Mouse (Mus musculus): ENCODE results near the gene Xaf1. TPM values are rescaled to one million over a fixed set of nuclear protein-coding genes. Genes with fewer than 3 reads are reported as not detected.

The Xaf1 gene
- polyA plus RNA-seq, 1 experiment: 28.3 TPM

- Histone ChIP-seq H3K27ac (ENCODE audit: insufficient read depth, low read depth, low read length) (no peak overlapping the region), H3K4me3 (ENCODE audit: low read depth, low read length) (peak overlapping the region; percentile 27), H3K27me3 (ENCODE audit: control insufficient read depth, insufficient read depth, low read length) (no peaks in the 10 kb centered on the region; the same call in 1 of the 2 replicates), H3K36me3 (ENCODE audit: control insufficient read depth, insufficient read depth, low read length) (no peaks in the 10 kb centered on the region), H3K4me1 (ENCODE audit: control insufficient read depth, insufficient read depth, insufficient read length, low read length) (no peaks in the 10 kb centered on the region)
- WGBS: 9% methylated on average over 42 of the region's 42 CpGs
- TF ChIP-seq POLR2A (IDR thresholded peaks at IDR 0.05; ENCODE audit: low read depth, low read length) (no peak), CTCF (IDR thresholded peaks at IDR 0.05; ENCODE audit: extremely low read depth, insufficient read length, insufficient replicate concordance, low read depth, low read length) (no peak)
These were observed 60.2 kb downstream of the Xaf1 start for GRCm38 (mm10) chr11:72361385-72362346.

- 33% methylated on average over 10 of the region's 10 CpGs for WGBS
- Histone ChIP-seq H3K4me1 (ENCODE audit: control insufficient read depth, insufficient read depth, insufficient read length, low read length) (no peaks in the 10 kb centered on the region), H3K36me3 (ENCODE audit: control insufficient read depth, insufficient read depth, low read length) (no peaks in the 10 kb centered on the region), H3K4me3 (ENCODE audit: low read depth, low read length) (peak within 1 kb of the TSS; percentile 27), H3K27me3 (ENCODE audit: control insufficient read depth, insufficient read depth, low read length) (no peaks in the 10 kb centered on the region; the same call in 1 of the 2 replicates), H3K27ac (ENCODE audit: insufficient read depth, low read depth, low read length) (no peak within 1 kb of the TSS)
- TF ChIP-seq POLR2A (IDR thresholded peaks at IDR 0.05; ENCODE audit: low read depth, low read length) (no peak), CTCF (IDR thresholded peaks at IDR 0.05; ENCODE audit: extremely low read depth, insufficient read length, insufficient replicate concordance, low read depth, low read length) (no peak)
These were observed 60.9 kb downstream of the Xaf1 start, which contains the start of gene Tekt1 for GRCm38 (mm10) chr11:72362347-72362741. Tekt1 (minus strand) TSS chr11:72362442.

Other genes with a start within 250 kb of the Xaf1 start
- gene Pitpnm3, start 165.9 kb upstream of the Xaf1 start, polyA plus RNA-seq (2012; rRNA removed): 2.5 and 3.0 TPM in 2 replicates
- 0.19 TPM in 1 of 2 replicates, not detected in the other for gene Gm43951, start 94.8 kb upstream of the Xaf1 start, polyA plus RNA-seq (2012; rRNA removed)
- gene 4933427D14Rik, start 94.2 kb upstream of the Xaf1 start, polyA plus RNA-seq (2012; rRNA removed): 1.3 and 2.5 TPM in 2 replicates
- gene Txndc17, start 94.1 kb upstream of the Xaf1 start, polyA plus RNA-seq (2012; rRNA removed): 40.3 and 86.5 TPM in 2 replicates
- 2.4 and 3.7 TPM in 2 replicates for gene Med31, start 86.0 kb upstream of the Xaf1 start, polyA plus RNA-seq (2012; rRNA removed)
- gene Slc13a5, start 34.4 kb upstream of the Xaf1 start, polyA plus RNA-seq (2012; rRNA removed): not detected in 2 replicates
- gene Fbxo39, start 12.8 kb downstream of the Xaf1 start, polyA plus RNA-seq (2012; rRNA removed): not detected in 2 replicates
- not detected in 2 replicates for gene Tekt1, start 60.8 kb downstream of the Xaf1 start, polyA plus RNA-seq (2012; rRNA removed)
- 2.9 and 3.6 TPM in 2 replicates for gene Smtnl2, start 110.1 kb downstream of the Xaf1 start, polyA plus RNA-seq (2012; rRNA removed)
- 20.2 and 60.1 TPM in 2 replicates for gene Ggt6, start 133.9 kb downstream of the Xaf1 start, polyA plus RNA-seq (2012; rRNA removed)
- 17.6 and 25.0 TPM in 2 replicates for gene Mybbp1a, start 139.7 kb downstream of the Xaf1 start, polyA plus RNA-seq (2012; rRNA removed)
- 65.9 and 77.7 TPM in 2 replicates for gene Spns2, start 188.3 kb downstream of the Xaf1 start, polyA plus RNA-seq (2012; rRNA removed)
- gene Spns3, start 248.9 kb downstream of the Xaf1 start, polyA plus RNA-seq (2012; rRNA removed): 2.2 and 8.5 TPM in 2 replicates